Mouse (Mus musculus) heart, adult 2 months (tissue): ENCODE measurements around the gene Atpaf2. TPM values are rescaled to one million over a fixed set of nuclear protein-coding genes. Genes with fewer than 3 reads are reported as not detected.

Experiments used
- DNase-seq, 2 experiments: peaks; one replicate each; pipeline ENCODE4 v3.0.0; 2021
- H3K27ac ChIP-seq: fragments of 200-600 bp; 2 replicates; pipeline ENCODE4 v1.8.1; 2022
- H3K27me3 ChIP-seq: fragments of 200-500 bp; 2 replicates; pipeline ENCODE4 v1.6.1; 2012; ENCODE audit warnings: mild to moderate bottlenecking, low read length, inconsistent platforms, mixed read lengths; ENCODE audit not compliant: control insufficient read depth, insufficient read depth
- H3K36me3 ChIP-seq: fragments of 200-500 bp; 2 replicates; pipeline ENCODE4 v1.6.1; 2012; ENCODE audit warnings: low read length, inconsistent platforms; ENCODE audit not compliant: control insufficient read depth, insufficient read depth
- H3K4me1 ChIP-seq: fragments of 200-500 bp; 2 replicates; pipeline ENCODE4 v1.6.1; 2011; ENCODE audit warnings: low read length; ENCODE audit not compliant: control insufficient read depth, insufficient read depth
- H3K4me3 ChIP-seq: fragments of 200-600 bp; 2 replicates; pipeline ENCODE4 v1.8.1; 2022
- H3K79me2 ChIP-seq: fragments of 200-500 bp; replicated peaks from 2 replicates; pipeline ENCODE4 v1.6.1; 2012; ENCODE audit warnings: mild to moderate bottlenecking, inconsistent platforms, low read length, moderate library complexity, mixed read lengths; ENCODE audit not compliant: control insufficient read depth, insufficient read depth
- H3K9ac ChIP-seq: fragments of 200-500 bp; 2 replicates; pipeline ENCODE4 v1.6.1; 2012; ENCODE audit warnings: low read depth, mild to moderate bottlenecking, control low read depth, inconsistent platforms, low read length, mixed read lengths
- CTCF ChIP-seq: fragments of 200-600 bp; IDR thresholded peaks from 2 replicates; pipeline ENCODE4 v1.8.1; 2022; ENCODE audit warnings: antibody characterized with exemption, mild to moderate bottlenecking, moderate library complexity
- EP300 ChIP-seq: fragments of 200-500 bp; IDR thresholded peaks from 2 replicates; pipeline ENCODE4 v1.6.1; 2011; ENCODE audit warnings: low read depth, low read length, control low read depth; ENCODE audit not compliant: insufficient read depth
- POLR2A ChIP-seq: fragments of 200-500 bp; IDR thresholded peaks from 2 replicates; pipeline ENCODE4 v1.6.1; 2011; ENCODE audit warnings: mild to moderate bottlenecking, low read depth, low read length, control low read depth; ENCODE audit not compliant: insufficient read depth
- WGBS: fragments of 180-500 bp; shearing (Covaris S2); methylation state at CpG from one replicate; pipeline ENCODE4 v1.1.7; 2018; 5-methylcytosine and 5-hydroxymethylcytosine counted together
- intact Hi-C: fragments of 180-260 bp; cut with DNase I; formaldehyde crosslinking; loops from one replicate; pipeline ENCODE4 v1.15.1; 2025
- polyA plus RNA-seq: library from polyadenylated mRNA; depleted of rRNA; stranded (reverse); fragments of >200 nt; gene quantifications from 2 replicates; pipeline ENCODE4 v1.2.3, GENCODE M21; 2012
- total RNA-seq, 2 experiments: library from RNA; stranded (reverse); gene quantifications; 2 replicates each; pipeline ENCODE4 v1.2.3; 2021

Gene Atpaf2
- total and polyA plus RNA-seq, 3 experiments, result 37.7 to 45.3 (median 39.8) TPM

DNA sequence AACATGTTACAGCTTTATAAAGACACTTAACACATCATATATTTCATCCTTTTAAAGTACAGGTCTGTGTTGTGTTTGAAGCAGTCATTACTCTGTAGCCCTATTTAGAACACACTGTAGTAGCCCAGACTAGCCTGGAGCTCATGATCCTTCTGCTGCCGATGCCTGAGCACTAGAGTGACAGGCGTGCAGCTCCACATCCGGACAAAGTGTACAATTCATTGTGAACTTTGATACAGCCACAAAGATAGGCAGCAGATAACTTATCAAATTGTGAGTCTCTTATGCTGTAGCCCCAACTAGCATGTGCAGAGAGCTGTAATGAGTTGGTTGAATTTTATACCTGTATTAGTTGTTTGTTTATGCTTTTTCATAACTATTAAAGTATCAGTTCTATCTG, 9.4 kb upstream of the Atpaf2 start:
- H3K4me1 ChIP-seq, result no peaks in the 10 kb centered on the region
- no peak overlapping the region for H3K9ac ChIP-seq
- no peak overlapping the region for H3K4me3 ChIP-seq
- intact Hi-C loops, result no loop called here
- H3K79me2 ChIP-seq, result no peaks in the 10 kb centered on the region
- no peaks in the 10 kb centered on the region for H3K36me3 ChIP-seq
- no peak overlapping the region for H3K27ac ChIP-seq
- TF ChIP-seq EP300 (no peak), CTCF (no peak), POLR2A (no peak)
- no peak for DNase-seq
- H3K27me3 ChIP-seq, result no peaks in the 10 kb centered on the region
- 88% methylated on average over 3 of the region's 3 CpGs for WGBS

DNA sequence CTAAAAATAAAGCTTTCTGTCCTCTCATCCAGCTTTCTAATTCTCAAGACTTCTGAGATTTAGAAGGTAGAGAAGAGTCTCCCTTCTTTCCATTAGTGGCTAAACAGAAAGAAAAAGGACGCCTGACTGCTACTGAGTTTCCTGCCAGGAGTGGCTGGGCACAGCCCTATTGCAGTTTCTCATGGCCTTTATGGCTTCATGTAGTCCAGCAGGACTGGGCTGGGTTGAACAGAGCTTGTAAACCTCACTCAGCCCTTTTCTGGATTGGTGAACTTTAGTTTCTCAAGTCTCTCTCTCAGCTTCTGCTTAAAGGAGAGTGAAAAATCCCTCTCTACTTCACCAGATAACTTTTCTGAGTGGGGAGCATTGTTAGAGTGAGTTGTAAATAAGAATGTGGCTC, 8.2 kb upstream of the Atpaf2 start:
- intact Hi-C loops, result no loop called here
- DNase-seq, result no peak
- Histone ChIP-seq H3K27ac (no peak overlapping the region), H3K4me1 (no peaks in the 10 kb centered on the region), H3K4me3 (no peak overlapping the region), H3K27me3 (no peaks in the 10 kb centered on the region), H3K36me3 (no peaks in the 10 kb centered on the region), H3K79me2 (no peaks in the 10 kb centered on the region), H3K9ac (no peak overlapping the region)
- TF ChIP-seq POLR2A (no peak), CTCF (no peak), EP300 (no peak)
- 83% methylated on average over 1 of the region's 1 CpGs for WGBS

- no peaks in the 10 kb centered on the region for H3K36me3 ChIP-seq
Measured at GRCm38 (mm10) chr11:60423006-60423405, 4.7 kb upstream of the Atpaf2 start.

GRCm38 (mm10) chr11:60422046-60422668, 3.9 kb upstream of the Atpaf2 start:
- Histone ChIP-seq H3K27ac (no peak overlapping the region), H3K36me3 (no peaks in the 10 kb centered on the region), H3K79me2 (no peaks in the 10 kb centered on the region), H3K9ac (no peak overlapping the region), H3K27me3 (no peaks in the 10 kb centered on the region), H3K4me3 (no peak overlapping the region), H3K4me1 (peaks cover 4% of the 10 kb centered on the region)
- 61% methylated on average over 6 of the region's 6 CpGs for WGBS
- intact Hi-C loops, result no loop called here
- no peak for DNase-seq
- TF ChIP-seq EP300 (no peak), CTCF (peak; percentile 38)

More at GRCm38 (mm10) chr11:60423006-60423405, 4.7 kb upstream of the Atpaf2 start:
- Histone ChIP-seq H3K9ac (no peak overlapping the region), H3K4me1 (peaks cover 4% of the 10 kb centered on the region), H3K79me2 (no peaks in the 10 kb centered on the region), H3K27me3 (no peaks in the 10 kb centered on the region), H3K27ac (no peak overlapping the region), H3K4me3 (no peak overlapping the region)
- intact Hi-C loops, result no loop called here
- WGBS, result 91% methylated on average over 1 of the region's 1 CpGs
- DNase-seq, result no peak
- TF ChIP-seq POLR2A, result no peak
- no peak for TF ChIP-seq CTCF
- TF ChIP-seq EP300, result no peak

GRCm38 (mm10) chr11:60418473-60418803, 181 bp upstream of the Atpaf2 start:
- Histone ChIP-seq H3K27me3 (no peaks in the 10 kb centered on the region), H3K9ac (peak overlapping the region; percentile 88), H3K27ac (no peak overlapping the region), H3K4me3 (peak overlapping the region; percentile 88), H3K4me1 (peaks cover 6% of the 10 kb centered on the region), H3K79me2 (no peaks in the 10 kb centered on the region), H3K36me3 (no peaks in the 10 kb centered on the region)
- DNase-seq, result peak in 1 of 2 experiments; percentile 24
- WGBS, result 8% methylated on average over 6 of the region's 6 CpGs
- intact Hi-C loops, result no loop called here
- TF ChIP-seq EP300 (no peak), CTCF (no peak), POLR2A (no peak)

DNA sequence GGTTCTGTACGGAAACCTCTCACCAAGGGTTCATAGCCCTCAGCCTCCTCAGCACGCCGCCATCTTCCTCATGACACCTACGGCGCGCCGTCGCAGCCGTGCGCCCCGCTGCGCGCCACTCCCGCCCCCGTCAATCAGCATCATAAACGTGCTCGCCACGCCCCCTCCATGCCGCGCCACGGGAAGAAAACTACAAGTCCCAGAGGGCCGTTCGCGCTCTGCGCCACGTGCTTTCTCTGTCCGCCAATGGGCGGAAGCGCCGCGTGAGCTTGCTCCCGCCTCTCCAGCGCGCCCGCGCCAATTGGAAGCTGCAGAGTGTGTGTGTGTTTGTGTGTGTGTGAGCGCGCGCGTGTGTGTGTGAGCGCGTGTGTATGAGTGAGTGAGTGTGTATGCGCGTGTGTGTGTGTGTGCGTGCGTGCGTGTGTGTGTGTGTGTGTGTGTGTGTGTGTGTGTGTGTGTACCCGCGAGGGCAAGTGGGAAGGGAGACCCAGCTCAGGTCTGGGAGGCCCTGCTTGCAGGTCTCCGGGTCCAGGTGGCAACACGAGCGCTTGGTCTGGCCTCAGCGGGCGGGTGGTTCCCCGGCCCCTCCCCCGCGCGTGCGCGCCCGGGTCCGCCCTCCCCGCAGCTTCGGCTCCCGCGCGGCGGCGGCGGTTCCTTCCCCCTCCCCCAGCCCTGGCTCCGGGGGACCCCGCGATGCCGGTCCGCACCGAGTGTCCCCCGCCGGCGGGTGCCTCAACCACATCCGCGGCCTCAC, 1.1 kb downstream of the Atpaf2 start, which contains the start of gene Gid4:
Gid4 (plus strand) TSS at position 183 of the 754 bp plus-strand sequence.
- intact Hi-C loops, result no loop called here
- H3K36me3 ChIP-seq, result no peaks in the 10 kb centered on the region
- peak; percentile 98 to 99 for DNase-seq
- WGBS, result 1% methylated on average over 67 of the region's 81 CpGs
- no peaks in the 10 kb centered on the region for H3K27me3 ChIP-seq
- H3K79me2 ChIP-seq, result no peaks in the 10 kb centered on the region
- H3K9ac ChIP-seq, result peak within 1 kb of the TSS; percentile 88
- peak within 1 kb of the TSS; percentile 88 for H3K27ac ChIP-seq
- peak within 1 kb of the TSS; percentile 88 for H3K4me3 ChIP-seq
- TF ChIP-seq CTCF (no peak), EP300 (peak; percentile 45), POLR2A (peak; percentile 84)
- H3K4me1 ChIP-seq, result peaks cover 7% of the 10 kb centered on the region
